Mouse (Mus musculus) limb, embryonic 14.5 days (tissue): ENCODE data around the gene Tcap. TPM values are rescaled to one million over a fixed set of nuclear protein-coding genes. Genes with fewer than 3 reads are reported as not detected.

ENCODE experiments used
- ATAC-seq: fragments of 200-750 bp; cut with Nextera tagmentation; 2 replicates; pipeline ENCODE4 v1.8.0; 2017; ENCODE audit warnings: low read depth, moderate number of reproducible peaks, moderate TSS enrichment; ENCODE audit not compliant: low FRiP score
- DNase-seq: peaks from one replicate; pipeline ENCODE4 v3.0.0-alpha.2; 2015; ENCODE audit warnings: low spot score
- H3K27ac ChIP-seq: fragments of 300-500 bp; sonication (generic); replicated peaks from 2 replicates; pipeline ENCODE4 v1.5.1; 2014; ENCODE audit warnings: low read depth, mild to moderate bottlenecking, low read length, moderate library complexity, mixed read lengths
- H3K27me3 ChIP-seq: fragments of 300-500 bp; sonication (generic); 2 replicates; pipeline ENCODE4 v1.6.1; 2014; ENCODE audit warnings: low read length, mixed read lengths; ENCODE audit not compliant: control insufficient read depth, insufficient read depth
- H3K36me3 ChIP-seq: fragments of 300-500 bp; sonication (generic); 2 replicates; pipeline ENCODE4 v1.6.1; 2014; ENCODE audit warnings: mild to moderate bottlenecking, low read length, moderate library complexity, mixed read lengths; ENCODE audit not compliant: control insufficient read depth, insufficient read depth
- H3K4me1 ChIP-seq: fragments of 300-500 bp; sonication (generic); 2 replicates; pipeline ENCODE4 v1.6.1; 2014; ENCODE audit warnings: antibody characterized with exemption, low read length, mixed read lengths; ENCODE audit not compliant: control insufficient read depth, insufficient read depth
- H3K4me2 ChIP-seq: fragments of 300-500 bp; sonication (generic); replicated peaks from 2 replicates; pipeline ENCODE4 v1.6.1; 2014; ENCODE audit warnings: low read depth, mild to moderate bottlenecking, low read length, moderate library complexity; ENCODE audit not compliant: severe bottlenecking
- H3K4me3 ChIP-seq: fragments of 300-500 bp; sonication (generic); replicated peaks from 2 replicates; pipeline ENCODE4 v1.5.1; 2014; ENCODE audit warnings: low read length
- H3K9ac ChIP-seq: fragments of 300-500 bp; sonication (generic); 2 replicates; pipeline ENCODE4 v1.6.1; 2014; ENCODE audit warnings: mild to moderate bottlenecking, low read depth, low read length, moderate library complexity; ENCODE audit not compliant: severe bottlenecking
- H3K9me3 ChIP-seq: fragments of 300-500 bp; sonication (generic); 2 replicates; pipeline ENCODE4 v1.6.1; 2016; ENCODE audit warnings: low read length; ENCODE audit not compliant: control insufficient read depth
- POLR2A ChIP-seq: fragments of 200-500 bp; IDR thresholded peaks from 2 replicates; pipeline ENCODE4 v1.8.0; 2012; ENCODE audit warnings: inconsistent platforms, mild to moderate bottlenecking, moderate library complexity, borderline replicate concordance; ENCODE audit not compliant: insufficient read depth, insufficient read length; ENCODE audit errors: extremely low read depth
- WGBS: fragments of 180-500 bp; shearing (Covaris S2); extraction: QIAGEN DNeasy Blood & Tissue Kit; methylation state at CpG from one replicate; pipeline ENCODE4 v1.1.7; 2014; 5-methylcytosine and 5-hydroxymethylcytosine counted together
- polyA plus RNA-seq, 2 experiments: library from polyadenylated mRNA; depleted of rRNA in 1 of 2; stranded (reverse) in 1 of 2; unstranded in 1 of 2; fragments of >200 nt; fragmentation: Nextera tagmentation in 1 of 2; extraction: Ambion mirVana in 1 of 2; gene quantifications; 2 replicates each; pipeline versions ENCODE4 v1.2.1 to v1.2.3; 2012 to 2014

Gene Tcap
- polyA plus RNA-seq, 2 experiments, result 13.2 to 18.1 TPM

DNA sequence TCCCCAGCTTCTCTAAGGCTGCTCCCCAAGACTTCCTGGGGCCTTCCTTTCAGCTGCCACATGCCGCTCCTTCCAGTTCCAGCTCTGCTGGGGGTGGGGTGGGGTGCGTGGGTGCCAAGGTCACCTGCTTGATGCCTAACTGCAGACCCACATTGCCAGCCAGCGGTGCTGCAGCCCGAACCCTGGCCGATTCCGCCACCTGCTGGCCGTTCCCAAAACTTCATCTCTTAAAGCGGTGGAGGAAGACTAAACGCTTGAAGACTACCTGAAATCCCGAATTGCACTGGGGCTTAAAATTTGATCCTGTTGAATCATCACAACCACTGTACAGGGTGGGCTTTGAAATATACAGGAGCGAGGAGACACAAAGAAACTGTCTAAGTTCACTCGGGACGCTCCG, 38.4 kb upstream of the Tcap start:
- Histone ChIP-seq H3K4me1 (peaks cover 16% of the 10 kb centered on the region), H3K27ac (no peak overlapping the region), H3K9me3 (no peaks in the 10 kb centered on the region), H3K4me3 (no peak overlapping the region), H3K4me2 (peak overlapping the region; percentile 37), H3K36me3 (no peaks in the 10 kb centered on the region), H3K9ac (no peak overlapping the region), H3K27me3 (peaks cover 68% of the 10 kb centered on the region)
- DNase-seq (peak; percentile 53), ATAC-seq (no peak)
- no peak for TF ChIP-seq POLR2A
- WGBS, result 2% methylated on average over 14 of the region's 14 CpGs

- H3K9me3 ChIP-seq, result no peaks in the 10 kb centered on the region
- no peak overlapping the region for H3K9ac ChIP-seq
- no peak overlapping the region for H3K4me2 ChIP-seq
- no peaks in the 10 kb centered on the region for H3K36me3 ChIP-seq
- TF ChIP-seq POLR2A, result no peak
- DNase-seq (no peak), ATAC-seq (no peak)
- peaks cover 72% of the 10 kb centered on the region for H3K27me3 ChIP-seq
- peaks cover 16% of the 10 kb centered on the region for H3K4me1 ChIP-seq
- H3K4me3 ChIP-seq, result no peak overlapping the region
- WGBS, result 6% methylated on average over 9 of the region's 9 CpGs
- H3K27ac ChIP-seq, result no peak overlapping the region
Measured at GRCm38 (mm10) chr11:98346168-98346567, 37.4 kb upstream of the Tcap start.

GRCm38 (mm10) chr11:98347385-98348082, 36.1 kb upstream of the Tcap start:
- no peaks in the 10 kb centered on the region for H3K9me3 ChIP-seq
- peaks cover 76% of the 10 kb centered on the region for H3K27me3 ChIP-seq
- H3K4me2 ChIP-seq, result 0 out of 2 replicates have a peak overlapping the region, but pooled peaks have one; percentile 74
- TF ChIP-seq POLR2A, result no peak
- H3K9ac ChIP-seq, result no peak overlapping the region
- 11% methylated on average over 6 of the region's 12 CpGs for WGBS
- ATAC-seq (no peak), DNase-seq (no peak)
- H3K27ac ChIP-seq, result no peak overlapping the region
- peaks cover 9% of the 10 kb centered on the region for H3K4me1 ChIP-seq
- no peaks in the 10 kb centered on the region for H3K36me3 ChIP-seq
- no peak overlapping the region for H3K4me3 ChIP-seq

DNA sequence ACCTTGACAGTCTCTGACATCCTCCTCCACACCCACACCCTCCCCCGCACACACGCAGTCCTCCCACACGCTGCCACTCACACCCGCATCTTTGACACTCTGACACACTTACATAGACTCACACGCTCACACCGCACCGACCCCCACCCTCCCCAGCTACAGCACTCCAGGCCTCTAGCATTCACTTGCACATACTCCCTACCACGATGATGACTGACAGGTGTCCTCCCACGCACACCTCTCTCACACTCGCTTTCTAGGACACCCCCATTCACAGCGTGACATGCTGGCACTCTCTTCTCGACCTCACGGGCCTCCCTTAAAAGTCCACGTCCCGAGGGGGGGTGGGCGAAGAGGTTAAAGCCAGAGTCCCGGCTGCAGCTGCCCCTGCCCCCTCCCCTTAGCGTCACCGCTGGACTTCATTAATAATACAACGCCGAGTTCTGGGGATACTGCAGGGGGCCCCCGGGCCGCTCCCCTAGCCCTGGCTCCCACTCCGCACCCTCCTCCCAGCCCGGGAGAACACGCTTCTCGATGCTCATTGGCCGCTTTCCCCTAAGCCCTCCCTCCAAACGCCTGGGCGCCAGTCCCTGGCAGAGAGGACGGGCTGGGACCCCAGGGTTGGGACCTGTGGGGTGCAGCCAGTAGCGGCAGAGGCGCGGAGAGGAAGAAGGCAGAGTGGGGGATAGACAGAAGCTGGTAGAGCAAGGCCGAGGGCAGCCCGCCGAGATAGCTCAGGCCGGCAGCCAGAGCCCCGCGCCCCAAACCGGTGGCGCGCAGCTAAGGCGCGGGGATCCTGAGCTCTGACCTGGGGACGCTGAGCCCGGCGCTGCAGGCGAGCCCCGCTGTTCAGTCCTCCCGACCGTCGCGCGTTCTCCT, 35.3 kb upstream of the Tcap start, which contains the start of gene Ppp1r1b:
TSS of gene Ppp1r1b (plus strand) at position 322 of the 879 bp plus-strand sequence.
- Histone ChIP-seq H3K27ac (no peak within 1 kb of the TSS), H3K9me3 (no peaks in the 10 kb centered on the region), H3K9ac (peak within 1 kb of the TSS; percentile 50), H3K4me3 (peak within 1 kb of the TSS; percentile 41), H3K36me3 (no peaks in the 10 kb centered on the region), H3K27me3 (peaks cover 76% of the 10 kb centered on the region), H3K4me2 (peak within 1 kb of the TSS; percentile 74), H3K4me1 (peaks cover 5% of the 10 kb centered on the region; the same call in 1 of the 2 replicates)
- ATAC-seq (peak; percentile 82), DNase-seq (no peak)
- 1% methylated on average over 46 of the region's 55 CpGs for WGBS
- TF ChIP-seq POLR2A, result no peak

GRCm38 (mm10) chr11:98349308-98349707, 34.3 kb upstream of the Tcap start:
- TF ChIP-seq POLR2A, result no peak
- no peak for DNase-seq
- Histone ChIP-seq H3K4me2 (peak overlapping the region; percentile 74), H3K27me3 (peaks cover 76% of the 10 kb centered on the region), H3K36me3 (no peaks in the 10 kb centered on the region), H3K9ac (peak overlapping the region; percentile 50; the same call in 1 of the 2 replicates), H3K4me3 (peak overlapping the region; percentile 41), H3K9me3 (no peaks in the 10 kb centered on the region), H3K27ac (no peak overlapping the region), H3K4me1 (peaks cover 5% of the 10 kb centered on the region; the same call in 1 of the 2 replicates)
- no peak for ATAC-seq
- 8% methylated on average over 9 of the region's 9 CpGs for WGBS
